Mouse (Mus musculus) heart, embryonic 11.5 days (tissue): Measurements from ENCODE around the gene Palm3. TPM values are rescaled to one million over a fixed set of nuclear protein-coding genes. Genes with fewer than 3 reads are reported as not detected.

Experiments
- ATAC-seq: fragments of 200-750 bp; cut with Nextera tagmentation; replicated peaks from 2 replicates; pipeline ENCODE4 v1.8.0; 2017; ENCODE audit warnings: moderate library complexity; ENCODE audit not compliant: insufficient number of reproducible peaks, low FRiP score, low TSS enrichment
- H3K27ac ChIP-seq: fragments of 300-500 bp; sonication (generic); 2 replicates; pipeline ENCODE4 v1.5.1; 2014; ENCODE audit warnings: mild to moderate bottlenecking, low read depth, low read length
- H3K27me3 ChIP-seq: fragments of 300-500 bp; sonication (generic); 2 replicates; pipeline ENCODE4 v1.6.1; 2014; ENCODE audit warnings: mild to moderate bottlenecking, low read length, mixed read lengths; ENCODE audit not compliant: control insufficient read depth, insufficient read depth
- H3K36me3 ChIP-seq: fragments of 300-500 bp; sonication (generic); 2 replicates; pipeline ENCODE4 v1.6.1; 2014; ENCODE audit warnings: mild to moderate bottlenecking, low read length, moderate library complexity, mixed read lengths; ENCODE audit not compliant: control insufficient read depth, insufficient read depth
- H3K4me1 ChIP-seq: fragments of 300-500 bp; sonication (generic); 2 replicates; pipeline ENCODE4 v1.6.1; 2014; ENCODE audit warnings: low read length; ENCODE audit not compliant: control insufficient read depth, insufficient read depth
- H3K4me2 ChIP-seq: fragments of 300-500 bp; sonication (generic); 2 replicates; pipeline ENCODE4 v1.6.1; 2014; ENCODE audit warnings: mild to moderate bottlenecking, moderate library complexity
- H3K4me3 ChIP-seq: fragments of 300-500 bp; sonication (generic); 2 replicates; pipeline ENCODE4 v1.5.1; 2014; ENCODE audit warnings: low read depth, low read length
- H3K9ac ChIP-seq: fragments of 300-500 bp; sonication (generic); 2 replicates; pipeline ENCODE4 v1.6.1; 2014; ENCODE audit warnings: mild to moderate bottlenecking, low read depth, low read length, moderate library complexity
- H3K9me3 ChIP-seq: fragments of 300-500 bp; sonication (generic); replicated peaks from 2 replicates; pipeline ENCODE4 v1.6.1; 2016; ENCODE audit warnings: low read length; ENCODE audit not compliant: control insufficient read depth
- WGBS: fragments of 180-500 bp; shearing (Covaris S2); extraction: QIAGEN DNeasy Blood & Tissue Kit; methylation state at CpG from one replicate; pipeline ENCODE4 v1.1.7; 2014; ENCODE audit not compliant: insufficient replicate concordance; 5-methylcytosine and 5-hydroxymethylcytosine counted together
- polyA plus RNA-seq: library from polyadenylated mRNA; unstranded; fragments of >200 nt; fragmentation: Nextera tagmentation; extraction: Ambion mirVana; gene quantifications from 2 replicates; pipeline ENCODE4 v1.2.1, GENCODE M21; 2014

Gene Palm3
- polyA plus RNA-seq, 1 experiment from 2014 or later: 0.57 TPM

GRCm38 (mm10) chr8:83992488-83992887 lies 28.8 kb upstream of the Palm3 start:
- Histone ChIP-seq H3K4me1 (peaks cover 7% of the 10 kb centered on the region), H3K9ac (no peak overlapping the region), H3K9me3 (no peaks in the 10 kb centered on the region), H3K4me3 (no peak overlapping the region), H3K27ac (no peak overlapping the region), H3K27me3 (no peaks in the 10 kb centered on the region), H3K36me3 (peaks cover 18% of the 10 kb centered on the region), H3K4me2 (no peak overlapping the region)
- ATAC-seq: no peak
- WGBS: 51% methylated on average over 2 of the region's 2 CpGs

GRCm38 (mm10) chr8:83994030-83994429 lies 27.2 kb upstream of the Palm3 start:
- no peaks in the 10 kb centered on the region for H3K27me3 ChIP-seq
- H3K4me1 ChIP-seq: peaks cover 11% of the 10 kb centered on the region
- no peaks in the 10 kb centered on the region for H3K9me3 ChIP-seq
- H3K9ac ChIP-seq: no peak overlapping the region
- no peak for ATAC-seq
- 70% methylated on average over 3 of the region's 3 CpGs for WGBS
- no peak overlapping the region for H3K4me3 ChIP-seq
- H3K4me2 ChIP-seq: no peak overlapping the region
- H3K27ac ChIP-seq: no peak overlapping the region
- peaks cover 12% of the 10 kb centered on the region for H3K36me3 ChIP-seq

- WGBS: 22% methylated on average over 12 of the region's 12 CpGs
- Histone ChIP-seq H3K36me3 (peaks cover 10% of the 10 kb centered on the region), H3K4me3 (peak overlapping the region; percentile 83), H3K27ac (no peak overlapping the region; the same call in 1 of the 2 replicates), H3K4me2 (peak overlapping the region; percentile 93), H3K9me3 (no peaks in the 10 kb centered on the region), H3K4me1 (peaks cover 18% of the 10 kb centered on the region), H3K27me3 (peaks cover 6% of the 10 kb centered on the region), H3K9ac (peak overlapping the region; percentile 90; the same call in 1 of the 2 replicates)
- no peak for ATAC-seq
Observed at GRCm38 (mm10) chr8:83995973-83996372, 25.3 kb upstream of the Palm3 start.

GRCm38 (mm10) chr8:83996567-83997505 lies 24.4 kb upstream of the Palm3 start:
- H3K4me3 ChIP-seq: peak overlapping the region; percentile 83
- peak overlapping the region; percentile 90 for H3K9ac ChIP-seq
- peak; percentile 81 for ATAC-seq
- peak overlapping the region; percentile 93 for H3K4me2 ChIP-seq
- peaks cover 9% of the 10 kb centered on the region for H3K27me3 ChIP-seq
- no peaks in the 10 kb centered on the region for H3K9me3 ChIP-seq
- peak overlapping the region; percentile 97 for H3K27ac ChIP-seq
- peaks cover 5% of the 10 kb centered on the region for H3K36me3 ChIP-seq
- peaks cover 21% of the 10 kb centered on the region for H3K4me1 ChIP-seq
- WGBS: 1% methylated on average over 45 of the region's 103 CpGs

- Histone ChIP-seq H3K4me3 (peak within 1 kb of the TSS; percentile 83), H3K4me2 (peak within 1 kb of the TSS; percentile 93), H3K27ac (peak within 1 kb of the TSS; percentile 97), H3K9me3 (no peaks in the 10 kb centered on the region), H3K36me3 (peaks cover 5% of the 10 kb centered on the region), H3K9ac (peak within 1 kb of the TSS; percentile 90), H3K4me1 (peaks cover 21% of the 10 kb centered on the region), H3K27me3 (peaks cover 10% of the 10 kb centered on the region)
- ATAC-seq: no peak
- WGBS: under 1% methylated on average over 54 of the region's 112 CpGs
Observed at GRCm38 (mm10) chr8:83997511-83998141, 23.6 kb upstream of the Palm3 start, which contains the start of gene Samd1. TSS of gene Samd1 (plus strand) at chr8:83997672.

- Histone ChIP-seq H3K4me1 (peaks cover 23% of the 10 kb centered on the region), H3K9ac (peak overlapping the region; percentile 82), H3K27ac (peak overlapping the region; percentile 76), H3K4me3 (peak overlapping the region; percentile 77), H3K27me3 (peaks cover 10% of the 10 kb centered on the region), H3K9me3 (no peaks in the 10 kb centered on the region), H3K4me2 (peak overlapping the region; percentile 93), H3K36me3 (peaks cover 5% of the 10 kb centered on the region)
- ATAC-seq: no peak
- WGBS: under 1% methylated on average over 72 of the region's 92 CpGs
Observed at GRCm38 (mm10) chr8:83998231-83999056, 22.8 kb upstream of the Palm3 start.

GRCm38 (mm10) chr8:83999057-83999705 lies 22.1 kb upstream of the Palm3 start:
- H3K4me1 ChIP-seq: peaks cover 25% of the 10 kb centered on the region
- peak overlapping the region; percentile 93 for H3K4me2 ChIP-seq
- WGBS: 71% methylated on average over 16 of the region's 16 CpGs
- no peak overlapping the region for H3K27ac ChIP-seq
- no peaks in the 10 kb centered on the region for H3K9me3 ChIP-seq
- ATAC-seq: no peak
- H3K27me3 ChIP-seq: peaks cover 10% of the 10 kb centered on the region
- H3K4me3 ChIP-seq: peak overlapping the region; percentile 77
- H3K36me3 ChIP-seq: peaks cover 5% of the 10 kb centered on the region
- H3K9ac ChIP-seq: peak overlapping the region; percentile 82
